Mouse (Mus musculus) G1E (cell line): ENCODE results near the gene Drd5. TPM values are rescaled to one million over a fixed set of nuclear protein-coding genes. Genes with fewer than 3 reads are reported as not detected.

Source experiments
- ATAC-seq: 2 replicates; pipeline ENCODE4 v1.8.0; 2016; ENCODE audit warnings: mild to moderate bottlenecking; ENCODE audit not compliant: insufficient number of reproducible peaks, poor library complexity, low FRiP score, severe bottlenecking; ENCODE audit errors: extremely low read depth
- DNase-seq: peaks from one replicate; pipeline ENCODE4 v3.0.0; 2012; ENCODE audit warnings: low spot score
- H3K27me3 ChIP-seq: 2 replicates; pipeline ENCODE4 v1.6.1; 2012; ENCODE audit warnings: mild to moderate bottlenecking, low read length, inconsistent platforms; ENCODE audit not compliant: insufficient read depth
- H3K36me3 ChIP-seq: replicated peaks from 2 replicates; pipeline ENCODE3; 2012; ENCODE audit warnings: mild to moderate bottlenecking, inconsistent platforms
- H3K4me1 ChIP-seq: 2 replicates; pipeline ENCODE4 v1.6.1; 2012; ENCODE audit warnings: low read depth, low read length, inconsistent platforms, mixed read lengths; ENCODE audit not compliant: insufficient read depth
- H3K4me3 ChIP-seq: 2 replicates; pipeline ENCODE4 v1.5.1; 2012; ENCODE audit warnings: low read depth, mild to moderate bottlenecking, inconsistent platforms, low read length, moderate library complexity, mixed read lengths
- H3K9me3 ChIP-seq: replicated peaks from 2 replicates; pipeline ENCODE4 v1.6.1; 2012; ENCODE audit warnings: inconsistent platforms
- CTCF ChIP-seq: IDR thresholded peaks from 2 replicates; pipeline ENCODE4 v1.5.1; 2012; ENCODE audit warnings: low read depth, low read length, inconsistent platforms, mixed read lengths
- GATA1 ChIP-seq: IDR thresholded peaks from 2 replicates; pipeline ENCODE4 v1.6.1; 2012; ENCODE audit warnings: borderline replicate concordance, low read length, inconsistent platforms, mixed read lengths
- GATA2 ChIP-seq: IDR thresholded peaks from 2 replicates; pipeline ENCODE4 v1.6.1; 2012; ENCODE audit warnings: low read depth, low read length, inconsistent platforms, borderline replicate concordance
- POLR2AphosphoS5 ChIP-seq: IDR thresholded peaks from 2 replicates; pipeline ENCODE4 v1.6.1; 2012; ENCODE audit warnings: low read depth, low read length, inconsistent platforms; ENCODE audit not compliant: insufficient replicate concordance
- TAL1 ChIP-seq: conservative IDR thresholded peaks from 2 replicates; pipeline ENCODE4 v1.6.1; 2012; ENCODE audit warnings: low read depth, low read length, inconsistent platforms, mixed read lengths
- polyA plus RNA-seq: library from polyadenylated mRNA; stranded (reverse); fragments of >175 nt; gene quantifications from 2 replicates; pipeline ENCODE4 v1.2.3, GENCODE M21; 2012
- total RNA-seq, 2 experiments: library from RNA; stranded (forward) in 1 of 2; stranded (reverse) in 1 of 2; fragments of 200-1000 nt in 1 of 2; fragments of >200 nt in 1 of 2; fragmentation: Nextera tagmentation in 1 of 2; gene quantifications; 2 replicates each; pipeline ENCODE4 v1.2.3; 2014 to 2017

Gene Drd5
- total and polyA plus RNA-seq, 3 experiments: 0.05 TPM; not detected in 2

- Histone ChIP-seq H3K36me3 (no peaks in the 10 kb centered on the region), H3K27me3 (peaks cover 28% of the 10 kb centered on the region)
- TF ChIP-seq GATA2 (no peak), GATA1 (no peak), CTCF (no peak), POLR2AphosphoS5 (no peak), TAL1 (no peak)
These were observed 41.1 kb upstream of the Drd5 start for GRCm38 (mm10) chr5:38277936-38278600.

GRCm38 (mm10) chr5:38280075-38280474 is 39.1 kb upstream of the Drd5 start:
- no peak overlapping the region for H3K4me3 ChIP-seq
- no peak for TF ChIP-seq POLR2AphosphoS5
- TF ChIP-seq GATA2: no peak
- no peak for TF ChIP-seq TAL1
- no peak for TF ChIP-seq GATA1
- TF ChIP-seq CTCF: no peak
- H3K36me3 ChIP-seq: no peaks in the 10 kb centered on the region
- no peak for DNase-seq
- no peaks in the 10 kb centered on the region for H3K4me1 ChIP-seq
- peaks cover 28% of the 10 kb centered on the region for H3K27me3 ChIP-seq
- ATAC-seq: no peak
- H3K9me3 ChIP-seq: no peaks in the 10 kb centered on the region

More at GRCm38 (mm10) chr5:38277936-38278600, 41.1 kb upstream of the Drd5 start:
- ATAC-seq (no peak), DNase-seq (no peak)
- peaks cover 3% of the 10 kb centered on the region; the same call in 1 of the 2 replicates for H3K4me1 ChIP-seq
- no peak overlapping the region for H3K4me3 ChIP-seq
- H3K9me3 ChIP-seq: no peaks in the 10 kb centered on the region

DNA sequence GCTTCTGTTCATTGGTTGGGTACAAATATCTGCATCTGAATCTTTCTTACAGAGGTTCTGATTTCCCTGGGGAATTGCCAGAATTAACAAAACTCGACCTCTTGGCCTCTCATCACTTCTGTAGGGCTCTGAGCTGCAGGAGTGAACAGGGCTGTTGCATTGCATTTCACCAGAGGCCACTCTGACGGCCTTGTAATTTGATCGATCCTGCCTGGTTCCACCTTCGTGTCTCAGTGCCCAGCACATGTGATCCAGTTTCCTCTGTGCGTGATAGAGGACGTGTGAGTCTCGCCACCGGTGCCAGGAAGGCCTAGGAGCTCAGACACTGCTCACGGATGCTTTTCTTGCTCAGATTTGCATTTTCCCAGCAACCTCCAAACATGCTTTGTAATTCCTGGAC is 33.4 kb upstream of the Drd5 start:
- DNase-seq (no peak), ATAC-seq (no peak)
- TF ChIP-seq GATA1 (no peak), POLR2AphosphoS5 (no peak), GATA2 (no peak), CTCF (no peak), TAL1 (no peak)
- Histone ChIP-seq H3K4me3 (no peak overlapping the region), H3K4me1 (no peaks in the 10 kb centered on the region), H3K9me3 (peaks cover 3% of the 10 kb centered on the region; the same call in 1 of the 2 replicates), H3K36me3 (no peaks in the 10 kb centered on the region), H3K27me3 (0 out of 2 replicates have a peak, but pooled peaks cover 2% of the 10 kb centered on the region)

- TF ChIP-seq GATA2 (no peak), POLR2AphosphoS5 (no peak), TAL1 (no peak), GATA1 (no peak), CTCF (no peak)
- no peaks in the 10 kb centered on the region for H3K36me3 ChIP-seq
- DNase-seq (no peak), ATAC-seq (no peak)
- H3K4me1 ChIP-seq: no peaks in the 10 kb centered on the region
- H3K27me3 ChIP-seq: no peaks in the 10 kb centered on the region
- peaks cover 3% of the 10 kb centered on the region; the same call in 1 of the 2 replicates for H3K9me3 ChIP-seq
- H3K4me3 ChIP-seq: no peak overlapping the region
These were observed 30.7 kb upstream of the Drd5 start for GRCm38 (mm10) chr5:38288476-38288875.

GRCm38 (mm10) chr5:38301761-38302411 is 17.3 kb upstream of the Drd5 start:
- Histone ChIP-seq H3K9me3 (no peaks in the 10 kb centered on the region), H3K36me3 (no peaks in the 10 kb centered on the region), H3K27me3 (peaks cover 10% of the 10 kb centered on the region), H3K4me1 (no peaks in the 10 kb centered on the region), H3K4me3 (no peak overlapping the region)
- DNase-seq (no peak), ATAC-seq (no peak)
- TF ChIP-seq GATA2 (no peak), CTCF (no peak), POLR2AphosphoS5 (no peak), GATA1 (no peak), TAL1 (no peak)

DNA sequence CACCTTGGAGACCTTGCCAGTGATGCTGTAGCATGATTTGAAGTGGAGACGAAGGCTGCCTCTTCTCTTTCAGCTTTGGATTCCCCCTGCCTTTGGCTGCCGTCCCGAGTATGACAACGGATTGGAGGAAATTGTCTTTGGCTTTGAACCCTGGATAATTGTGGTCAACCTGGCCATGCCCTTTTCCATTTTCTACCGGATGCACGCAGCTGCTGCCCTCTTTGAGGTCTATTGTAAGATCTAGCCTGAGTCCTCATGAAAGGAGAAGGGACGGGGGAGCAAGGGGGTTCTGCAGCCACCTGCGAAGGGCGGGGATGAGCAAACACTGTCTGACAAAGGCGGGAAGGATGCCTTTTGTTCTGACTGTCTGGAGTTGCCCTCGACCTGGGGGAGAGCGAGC is 16.5 kb upstream of the Drd5 start:
- peaks cover 10% of the 10 kb centered on the region for H3K27me3 ChIP-seq
- no peak overlapping the region for H3K4me3 ChIP-seq
- H3K9me3 ChIP-seq: no peaks in the 10 kb centered on the region
- TF ChIP-seq CTCF (no peak), GATA2 (no peak), TAL1 (no peak), POLR2AphosphoS5 (no peak), GATA1 (no peak)
- peaks cover 2% of the 10 kb centered on the region for H3K4me1 ChIP-seq
- DNase-seq: no peak
- no peaks in the 10 kb centered on the region for H3K36me3 ChIP-seq
- no peak for ATAC-seq
